Mouse (Mus musculus) left cerebral cortex, postnatal 25 days (tissue): ENCODE measurements around the gene Lsm14b. TPM values are rescaled to one million over a fixed set of nuclear protein-coding genes. Genes with fewer than 3 reads are reported as not detected.

Experiments
- total RNA-seq, 2 experiments: library from RNA; stranded (reverse); gene quantifications; 2 replicates each; pipeline ENCODE4 v1.2.3; 2021

Lsm14b gene
- total RNA-seq, 2 experiments from 2014 or later = 116 to 118 TPM

Other genes starting within 250 kb of the Lsm14b start
- 10 to 100 TPM; 17.7 to 18.9 TPM for gene Taf4, start 48.3 kb upstream of the Lsm14b start, total RNA-seq
- gene Psma7, start 17.4 kb downstream of the Lsm14b start, total RNA-seq = 100 to 1,000 TPM; 164 to 168 TPM
- gene Ss18l1, start 17.5 kb downstream of the Lsm14b start, total RNA-seq = 10 to 100 TPM; 34.8 to 36.0 TPM
- gene Mtg2, start 45.6 kb downstream of the Lsm14b start, total RNA-seq = 10 to 100 TPM; 14.9 to 19.2 TPM
- 10 to 100 TPM; 74.4 to 96.9 TPM for gene Hrh3, start 79.5 kb downstream of the Lsm14b start, total RNA-seq
- gene Osbpl2, start 94.3 kb downstream of the Lsm14b start, total RNA-seq = 10 to 100 TPM; 43.9 to 47.8 TPM
- gene Adrm1, start 146.5 kb downstream of the Lsm14b start, total RNA-seq = 100 to 1,000 TPM in 1 of 2 experiments, 10 to 100 TPM in 1; 91.6 to 103 TPM
- gene Lama5, start 200.9 kb downstream of the Lsm14b start, total RNA-seq = 1 to 10 TPM; 6.0 to 6.7 TPM
- gene Rps21, start 232.4 kb downstream of the Lsm14b start, total RNA-seq = 100 to 1,000 TPM; 648 to 660 TPM
- gene Cables2, start 248.5 kb downstream of the Lsm14b start, total RNA-seq = 10 to 100 TPM; 23.9 to 30.4 TPM